Mouse (Mus musculus) neural tube, embryonic 15.5 days (tissue): ENCODE measurements around the gene Fadd. TPM values are rescaled to one million over a fixed set of nuclear protein-coding genes. Genes with fewer than 3 reads are reported as not detected.

Experiments
- ATAC-seq: fragments of 200-750 bp; cut with Nextera tagmentation; 2 replicates; pipeline ENCODE4 v1.8.0; 2017; ENCODE audit warnings: mild to moderate bottlenecking, moderate TSS enrichment, moderate library complexity; ENCODE audit not compliant: low FRiP score
- H3K27ac ChIP-seq: fragments of 300-500 bp; sonication (generic); replicated peaks from 2 replicates; pipeline ENCODE4 v1.5.1; 2015; ENCODE audit warnings: mild to moderate bottlenecking, inconsistent platforms
- H3K27me3 ChIP-seq: fragments of 300-500 bp; sonication (generic); replicated peaks from 2 replicates; pipeline ENCODE4 v1.6.1; 2015; ENCODE audit warnings: inconsistent platforms
- H3K36me3 ChIP-seq: fragments of 300-500 bp; sonication (generic); 2 replicates; pipeline ENCODE4 v1.6.1; 2015; ENCODE audit warnings: inconsistent platforms
- H3K4me1 ChIP-seq: fragments of 300-500 bp; sonication (generic); 2 replicates; pipeline ENCODE4 v1.6.1; 2015; ENCODE audit warnings: inconsistent platforms
- H3K4me2 ChIP-seq: fragments of 300-500 bp; sonication (generic); 2 replicates; pipeline ENCODE4 v1.6.1; 2015; ENCODE audit warnings: inconsistent platforms, mild to moderate bottlenecking, moderate library complexity
- H3K4me3 ChIP-seq: fragments of 300-500 bp; sonication (generic); replicated peaks from 2 replicates; pipeline ENCODE4 v1.5.1; 2015; ENCODE audit warnings: mild to moderate bottlenecking, inconsistent platforms
- H3K9ac ChIP-seq: fragments of 300-500 bp; sonication (generic); replicated peaks from 2 replicates; pipeline ENCODE4 v1.6.1; 2015; ENCODE audit warnings: mild to moderate bottlenecking, inconsistent platforms
- H3K9me3 ChIP-seq: fragments of 300-500 bp; sonication (generic); replicated peaks from 2 replicates; pipeline ENCODE4 v1.6.1; 2016; ENCODE audit warnings: inconsistent platforms
- WGBS: fragments of 180-500 bp; shearing (Covaris S2); methylation state at CpG from one replicate; pipeline ENCODE4 v1.1.7; 2015; ENCODE audit warnings: mixed read lengths; 5-methylcytosine and 5-hydroxymethylcytosine counted together
- polyA plus RNA-seq: library from polyadenylated mRNA; unstranded; fragments of >200 nt; fragmentation: Nextera tagmentation; extraction: Ambion mirVana; gene quantifications from 2 replicates; pipeline ENCODE4 v1.2.1, GENCODE M21; 2015

Fadd gene
- polyA plus RNA-seq, 1 experiment from 2014 or later: 4.9 TPM

GRCm38 (mm10) chr7:144550811-144551210 lies 31.5 kb downstream of the Fadd start:
- Histone ChIP-seq H3K4me2 (no peak overlapping the region), H3K27me3 (0 out of 2 replicates have a peak, but pooled peaks cover 7% of the 10 kb centered on the region), H3K9me3 (no peaks in the 10 kb centered on the region), H3K27ac (no peak overlapping the region), H3K36me3 (peaks cover 27% of the 10 kb centered on the region), H3K4me1 (peaks cover 38% of the 10 kb centered on the region), H3K4me3 (no peak overlapping the region), H3K9ac (no peak overlapping the region)
- 88% methylated on average over 1 of the region's 1 CpGs for WGBS
- no peak for ATAC-seq

- WGBS: 99% methylated on average over 2 of the region's 2 CpGs
- no peak for ATAC-seq
- H3K4me1 ChIP-seq: peaks cover 41% of the 10 kb centered on the region
- H3K27ac ChIP-seq: no peak overlapping the region
- no peak overlapping the region for H3K4me3 ChIP-seq
- no peak overlapping the region for H3K4me2 ChIP-seq
- no peaks in the 10 kb centered on the region for H3K27me3 ChIP-seq
- peaks cover 27% of the 10 kb centered on the region for H3K36me3 ChIP-seq
- H3K9me3 ChIP-seq: no peaks in the 10 kb centered on the region
- H3K9ac ChIP-seq: no peak overlapping the region
Observed at GRCm38 (mm10) chr7:144549904-144550566, 32.2 kb downstream of the Fadd start.

GRCm38 (mm10) chr7:144545231-144545630 lies 37.0 kb downstream of the Fadd start:
- Histone ChIP-seq H3K9ac (no peak overlapping the region), H3K9me3 (no peaks in the 10 kb centered on the region), H3K4me1 (peaks cover 8% of the 10 kb centered on the region), H3K4me3 (no peak overlapping the region), H3K4me2 (no peak overlapping the region), H3K27me3 (no peaks in the 10 kb centered on the region), H3K27ac (no peak overlapping the region), H3K36me3 (peaks cover 16% of the 10 kb centered on the region)
- 92% methylated on average over 3 of the region's 3 CpGs for WGBS
- ATAC-seq: no peak

- 93% methylated on average over 5 of the region's 5 CpGs for WGBS
- ATAC-seq: no peak
- H3K27me3 ChIP-seq: no peaks in the 10 kb centered on the region
- no peak overlapping the region for H3K27ac ChIP-seq
- H3K4me1 ChIP-seq: peaks cover 18% of the 10 kb centered on the region; the same call in 1 of the 2 replicates
- H3K4me2 ChIP-seq: no peak overlapping the region
- no peak overlapping the region for H3K9ac ChIP-seq
- H3K36me3 ChIP-seq: no peaks in the 10 kb centered on the region
- H3K4me3 ChIP-seq: no peak overlapping the region
- H3K9me3 ChIP-seq: no peaks in the 10 kb centered on the region
Observed at GRCm38 (mm10) chr7:144541351-144541750, 40.9 kb downstream of the Fadd start.

- Histone ChIP-seq H3K27me3 (no peaks in the 10 kb centered on the region), H3K9ac (no peak overlapping the region), H3K4me1 (peaks cover 12% of the 10 kb centered on the region; the same call in 1 of the 2 replicates), H3K9me3 (no peaks in the 10 kb centered on the region), H3K4me3 (no peak overlapping the region), H3K36me3 (no peaks in the 10 kb centered on the region), H3K4me2 (no peak overlapping the region), H3K27ac (no peak overlapping the region)
- WGBS: 82% methylated on average over 2 of the region's 2 CpGs
- no peak for ATAC-seq
Observed at GRCm38 (mm10) chr7:144539146-144539545, 43.1 kb downstream of the Fadd start.

- H3K27me3 ChIP-seq: no peaks in the 10 kb centered on the region
- no peak overlapping the region for H3K4me3 ChIP-seq
- H3K36me3 ChIP-seq: no peaks in the 10 kb centered on the region
- 93% methylated on average over 4 of the region's 4 CpGs for WGBS
- H3K4me1 ChIP-seq: peaks cover 12% of the 10 kb centered on the region; the same call in 1 of the 2 replicates
- no peaks in the 10 kb centered on the region for H3K9me3 ChIP-seq
- no peak overlapping the region for H3K4me2 ChIP-seq
- H3K27ac ChIP-seq: no peak overlapping the region
- ATAC-seq: no peak
- no peak overlapping the region for H3K9ac ChIP-seq
Observed at GRCm38 (mm10) chr7:144538030-144538644, 44.1 kb downstream of the Fadd start.

GRCm38 (mm10) chr7:144536367-144536766 lies 45.9 kb downstream of the Fadd start:
- Histone ChIP-seq H3K27me3 (no peaks in the 10 kb centered on the region), H3K9ac (no peak overlapping the region), H3K4me2 (no peak overlapping the region), H3K36me3 (no peaks in the 10 kb centered on the region), H3K4me1 (peaks cover 17% of the 10 kb centered on the region; the same call in 1 of the 2 replicates), H3K27ac (no peak overlapping the region), H3K9me3 (no peaks in the 10 kb centered on the region), H3K4me3 (no peak overlapping the region)
- no peak for ATAC-seq
- WGBS: 90% methylated on average over 3 of the region's 3 CpGs

GRCm38 (mm10) chr7:144534773-144535172 lies 47.5 kb downstream of the Fadd start:
- no peaks in the 10 kb centered on the region for H3K9me3 ChIP-seq
- WGBS: 78% methylated on average over 3 of the region's 3 CpGs
- H3K4me2 ChIP-seq: no peak overlapping the region
- no peak overlapping the region for H3K4me3 ChIP-seq
- H3K27me3 ChIP-seq: no peaks in the 10 kb centered on the region
- no peak overlapping the region for H3K27ac ChIP-seq
- peaks cover 17% of the 10 kb centered on the region; the same call in 1 of the 2 replicates for H3K4me1 ChIP-seq
- ATAC-seq: no peak
- no peaks in the 10 kb centered on the region for H3K36me3 ChIP-seq
- H3K9ac ChIP-seq: no peak overlapping the region

GRCm38 (mm10) chr7:144531585-144532378 lies 50.5 kb downstream of the Fadd start:
- peaks cover 21% of the 10 kb centered on the region; the same call in 1 of the 2 replicates for H3K4me1 ChIP-seq
- 40% methylated on average over 7 of the region's 7 CpGs for WGBS
- no peak overlapping the region for H3K4me2 ChIP-seq
- H3K36me3 ChIP-seq: no peaks in the 10 kb centered on the region
- ATAC-seq: no peak
- H3K9me3 ChIP-seq: no peaks in the 10 kb centered on the region
- H3K27ac ChIP-seq: no peak overlapping the region
- H3K27me3 ChIP-seq: no peaks in the 10 kb centered on the region
- H3K4me3 ChIP-seq: no peak overlapping the region
- no peak overlapping the region for H3K9ac ChIP-seq

GRCm38 (mm10) chr7:144529851-144530250 lies 52.4 kb downstream of the Fadd start:
- no peak overlapping the region for H3K27ac ChIP-seq
- WGBS: 91% methylated on average over 3 of the region's 3 CpGs

GRCm38 (mm10) chr7:144527723-144528221 lies 54.5 kb downstream of the Fadd start:
- Histone ChIP-seq H3K4me3 (no peak overlapping the region), H3K36me3 (no peaks in the 10 kb centered on the region), H3K27ac (no peak overlapping the region), H3K4me2 (no peak overlapping the region), H3K9ac (no peak overlapping the region), H3K4me1 (peaks cover 21% of the 10 kb centered on the region; the same call in 1 of the 2 replicates), H3K9me3 (no peaks in the 10 kb centered on the region), H3K27me3 (no peaks in the 10 kb centered on the region)
- no peak for ATAC-seq
- 43% methylated on average over 1 of the region's 1 CpGs for WGBS

More at GRCm38 (mm10) chr7:144529851-144530250, 52.4 kb downstream of the Fadd start:
- H3K9ac ChIP-seq: no peak overlapping the region
- peaks cover 21% of the 10 kb centered on the region; the same call in 1 of the 2 replicates for H3K4me1 ChIP-seq
- no peak for ATAC-seq
- H3K4me3 ChIP-seq: no peak overlapping the region
- H3K9me3 ChIP-seq: no peaks in the 10 kb centered on the region
- no peak overlapping the region for H3K4me2 ChIP-seq
- no peaks in the 10 kb centered on the region for H3K36me3 ChIP-seq
- H3K27me3 ChIP-seq: no peaks in the 10 kb centered on the region
